Mouse (Mus musculus) liver, embryonic 14.5 days (tissue): ENCODE measurements at regions not wholly inside any gene's neighbourhood (a gene's known extent, or its start where the extent isn't known, plus 50 kb on each side); places are given as distances from the start of the nearest gene placed in this dataset.

Experiments used
- CTCF ChIP-seq: IDR thresholded peaks from 2 replicates; pipeline ENCODE4 v1.5.1; 2016; ENCODE audit warnings: antibody characterized with exemption, low read depth, control low read depth
- EP300 ChIP-seq: IDR thresholded peaks from 2 replicates; pipeline ENCODE4 v1.6.1; 2016; ENCODE audit warnings: antibody characterized with exemption, low read depth

- TF ChIP-seq CTCF (no peak), EP300 (peak; percentile 31; the same call in 1 of the 2 replicates)
These were observed 184.4 kb downstream of the Cdh26 start for GRCm38 (mm10) chr2:178614761-178615160.
